Mouse (Mus musculus): ENCODE measurements around the gene Rapgef6.

Gene Rapgef6

DNA sequence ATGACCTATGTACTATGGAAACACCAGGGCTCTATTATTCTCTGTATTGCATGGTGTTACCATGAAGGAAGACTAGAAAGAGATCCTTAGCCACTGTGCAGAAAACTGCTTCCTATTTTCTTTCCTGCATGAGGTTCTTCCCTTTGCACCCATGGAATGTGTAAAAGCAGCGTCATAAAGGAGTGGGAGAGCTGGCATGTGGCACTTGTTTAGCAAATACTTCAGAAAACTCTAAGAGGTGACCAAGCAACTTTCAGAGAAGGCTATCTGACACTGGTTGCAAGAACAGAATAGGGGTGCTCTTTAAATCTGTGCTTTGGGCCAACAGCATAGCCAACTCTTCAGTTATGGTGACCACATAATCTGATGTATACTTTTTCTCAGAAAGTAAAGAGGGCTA, 212.5 kb downstream of the Rapgef6 start:
- no peak for DNase-seq (ENCODE audit: low spot score)

DNA sequence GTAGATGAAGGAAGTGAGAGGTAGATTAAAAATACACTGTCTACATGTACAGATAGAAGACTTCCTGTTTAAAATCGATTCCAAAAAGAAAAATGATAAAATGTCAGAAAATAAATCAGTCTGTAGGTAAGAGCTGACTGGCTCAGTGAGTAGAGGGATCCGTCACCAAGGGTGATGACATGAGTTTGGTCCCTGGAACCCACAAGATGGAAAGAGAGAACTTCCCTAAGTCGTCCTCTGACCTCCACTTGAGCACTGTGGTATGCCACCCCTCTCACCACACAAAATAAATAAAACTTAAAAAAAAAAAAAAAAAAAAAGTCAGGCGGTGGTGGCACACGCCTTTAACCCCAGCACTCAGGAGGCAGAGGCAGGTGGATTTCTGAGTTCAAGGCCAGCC, 214.3 kb downstream of the Rapgef6 start:
- DNase-seq (ENCODE audit: low spot score): no peak

DNA sequence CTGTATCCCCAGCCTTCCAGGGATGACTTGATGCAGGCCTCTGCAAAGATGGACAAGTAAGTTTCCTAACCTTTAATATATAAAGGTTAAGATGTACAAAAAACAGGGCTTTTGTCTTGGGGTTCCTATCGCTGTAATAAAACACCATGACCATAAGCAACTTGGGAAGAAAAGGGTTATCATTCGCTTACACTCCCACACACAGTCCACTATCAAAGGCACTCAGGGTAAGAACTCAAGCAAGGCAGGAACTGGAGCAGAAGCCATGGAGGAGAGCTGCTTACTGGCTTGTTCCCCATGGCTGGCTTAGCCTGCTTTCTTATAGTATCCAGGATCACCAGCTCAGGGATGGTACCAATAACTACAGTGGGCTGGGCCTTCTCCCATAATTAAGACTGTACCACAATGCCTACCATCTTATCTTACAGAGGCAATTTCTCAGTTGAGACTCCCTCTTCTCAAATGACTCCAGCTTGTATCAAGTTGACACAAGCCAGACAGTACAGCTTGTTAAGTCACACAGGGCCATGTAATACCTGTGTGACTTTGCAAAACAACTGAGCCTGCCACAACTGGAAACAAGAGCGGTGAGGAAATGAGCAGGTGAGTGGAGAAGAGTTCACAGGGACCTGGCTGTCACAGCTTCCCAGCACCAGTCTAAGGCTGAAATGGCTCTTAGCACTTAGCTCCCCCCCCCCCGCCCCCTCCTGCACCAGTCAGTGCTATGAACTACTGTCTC, 216.5 kb downstream of the Rapgef6 start:
- no peak for DNase-seq (ENCODE audit: low spot score)

DNA sequence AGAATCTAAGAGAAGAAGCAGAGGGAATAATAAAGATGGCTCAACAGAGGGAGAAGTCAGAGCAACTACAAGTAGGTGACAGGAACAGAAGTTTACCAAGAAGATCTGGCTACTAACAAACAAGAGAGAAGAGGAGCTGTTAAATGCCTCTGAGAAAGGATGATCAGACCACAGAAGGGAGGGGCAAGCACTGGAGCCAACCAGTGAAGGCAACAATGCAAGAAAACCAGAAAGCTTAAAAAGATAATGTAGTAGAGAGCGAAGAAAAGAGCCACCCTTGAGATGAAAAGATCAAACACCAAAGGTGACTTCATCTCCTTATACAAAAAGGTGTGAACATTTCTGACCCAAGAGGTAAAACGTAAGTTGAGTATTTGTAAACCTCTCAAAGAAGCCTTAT, 218.7 kb downstream of the Rapgef6 start:
- no peak for DNase-seq (ENCODE audit: low spot score)

DNA sequence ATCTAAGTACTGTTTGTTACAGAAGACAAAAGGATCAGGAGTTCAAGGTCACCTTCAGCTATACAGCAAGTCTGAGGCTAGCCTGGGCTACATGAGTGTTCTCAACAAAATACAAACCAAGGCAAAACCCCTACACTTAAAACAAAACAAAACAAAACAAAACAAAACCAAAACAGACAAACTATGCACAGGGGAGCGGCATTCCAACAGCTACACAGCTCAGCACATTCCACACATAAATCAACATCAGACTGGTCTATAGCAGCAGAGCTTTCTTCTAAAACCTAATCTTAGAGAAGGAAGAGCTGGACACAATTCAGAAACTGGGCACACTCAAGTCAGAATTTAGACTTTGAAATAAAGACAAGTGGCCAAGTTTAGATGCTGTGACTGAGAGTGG, 221.6 kb downstream of the Rapgef6 start:
- DNase-seq (ENCODE audit: low spot score): no peak
